Mouse (Mus musculus) WW6 (cell line): ENCODE data around the gene Lats1.

ENCODE experiments used
- DNase-seq: peaks from one replicate; pipeline ENCODE4 v3.0.0-alpha.2; 2013; ENCODE audit warnings: low read depth, low spot score

The Lats1 gene

DNA sequence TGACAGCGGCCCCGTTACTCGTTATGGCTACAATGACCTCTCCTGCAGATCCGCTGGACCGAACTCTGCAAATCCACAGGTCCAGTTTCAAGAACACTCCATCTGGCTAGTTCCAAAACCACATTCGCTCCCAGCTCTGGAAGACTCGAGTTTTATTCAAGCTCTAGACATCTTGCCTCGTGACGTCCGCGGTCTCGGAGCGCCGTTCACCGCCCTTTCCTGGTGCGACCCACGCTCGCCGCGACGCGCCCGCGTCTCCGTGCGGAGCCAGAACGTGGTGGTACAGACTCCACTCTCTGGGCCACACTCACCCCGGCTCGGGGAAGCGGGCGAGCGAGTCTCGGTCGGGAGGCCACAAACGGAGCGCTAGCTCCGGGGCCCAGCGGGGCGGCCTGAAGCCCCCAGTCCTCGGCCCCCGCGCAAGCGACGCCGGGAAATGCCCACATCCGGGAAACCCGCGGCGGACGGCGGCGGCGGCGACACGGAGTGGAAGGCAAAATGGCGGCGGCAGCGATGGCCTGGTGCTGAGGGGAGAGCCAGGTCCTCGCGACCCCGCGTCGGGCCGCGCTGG, at the start of gene Lats1, which contains the start of gene Pcmt1:
Lats1 (plus strand) TSS at position 484 of the 571 bp plus-strand sequence.
Pcmt1 (minus strand) TSS at position 406 of the 571 bp plus-strand sequence.
- DNase-seq, result no peak

DNA sequence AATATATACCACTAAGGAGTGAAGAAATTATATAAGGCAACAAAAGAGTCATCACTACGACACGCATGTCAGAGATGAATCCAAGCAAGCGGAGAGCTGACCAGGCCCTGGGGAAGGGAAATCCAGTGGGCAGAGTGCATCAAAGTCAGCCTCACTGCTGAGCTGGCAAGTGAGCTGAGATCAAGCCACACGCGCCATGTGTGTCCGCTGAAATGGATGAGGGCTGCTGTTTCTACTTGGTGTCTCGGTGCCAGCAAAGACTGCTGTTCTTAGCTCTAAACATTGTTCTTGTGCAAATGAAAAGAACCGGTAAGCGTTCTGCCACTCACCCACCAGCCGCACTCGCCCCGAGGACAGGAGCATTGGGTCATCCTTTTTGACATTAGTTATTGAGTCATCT, 40.6 kb upstream of the Lats1 start:
- DNase-seq, result no peak

DNA sequence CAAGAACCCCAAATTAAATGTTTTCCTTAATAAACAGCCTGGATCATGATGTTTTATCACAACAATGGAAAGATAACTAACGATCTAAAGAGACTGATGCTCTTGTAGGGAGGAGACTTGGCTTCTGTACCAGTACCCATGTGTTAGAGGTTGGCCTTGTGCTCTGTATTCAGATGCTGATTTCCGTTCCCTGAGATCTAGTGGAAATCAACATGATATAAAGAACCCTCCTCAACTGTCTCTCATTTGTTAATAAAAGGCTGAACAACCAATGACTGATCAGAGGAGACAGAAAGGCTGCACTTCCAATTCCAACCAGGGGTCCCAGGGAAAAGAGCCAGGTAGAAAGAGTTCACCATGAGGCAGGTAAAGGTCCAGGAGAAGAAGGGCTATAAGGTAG, 35.1 kb upstream of the Lats1 start:
- no peak for DNase-seq

GRCm38 (mm10) chr10:7649059-7649458, 32.0 kb upstream of the Lats1 start:
- DNase-seq, result no peak

DNA sequence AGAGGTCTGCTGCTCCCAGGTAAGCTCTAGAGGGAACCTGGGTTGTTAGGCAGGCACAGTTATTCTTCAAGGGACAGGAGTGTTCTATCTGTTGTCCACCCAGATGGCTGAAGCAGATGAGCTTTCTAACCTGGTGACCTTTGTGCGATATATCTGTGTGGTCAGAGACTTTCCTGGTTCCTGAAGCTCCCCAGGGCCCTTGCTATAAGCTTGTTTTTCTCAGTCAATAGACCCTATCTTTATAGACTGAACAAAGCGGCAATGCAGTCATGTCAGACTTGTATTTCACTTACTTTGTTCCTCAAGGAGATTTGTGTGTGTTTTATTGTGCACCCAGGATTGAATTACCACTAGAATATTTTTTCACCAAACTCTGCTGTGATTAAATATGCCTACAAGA, 30.0 kb upstream of the Lats1 start:
- DNase-seq, result no peak

GRCm38 (mm10) chr10:7662471-7663141, 18.4 kb upstream of the Lats1 start:
- peak; percentile 59 for DNase-seq

GRCm38 (mm10) chr10:7663159-7664026, 17.6 kb upstream of the Lats1 start:
- peak; percentile 54 for DNase-seq

- no peak for DNase-seq
Observed at GRCm38 (mm10) chr10:7664027-7664526, 16.9 kb upstream of the Lats1 start.

DNA sequence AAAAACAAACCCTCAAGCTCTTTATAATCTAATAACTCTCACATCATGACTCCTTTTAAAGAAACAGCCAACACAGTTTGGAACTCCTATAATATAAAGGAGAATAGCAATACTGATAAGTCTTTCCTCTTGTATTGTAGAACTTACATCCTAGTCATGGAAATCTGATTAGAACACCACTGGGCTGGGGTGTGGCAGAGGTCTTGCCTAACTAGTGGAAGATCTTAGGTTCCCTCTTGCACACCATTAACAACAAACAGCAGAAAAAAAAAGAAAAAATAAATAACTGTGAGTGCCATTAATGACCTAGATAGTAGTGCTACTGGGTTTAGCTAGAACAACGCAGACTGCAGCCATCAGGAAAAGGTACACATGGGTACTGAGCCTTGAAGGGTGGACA, 16.1 kb upstream of the Lats1 start:
- DNase-seq, result no peak

DNA sequence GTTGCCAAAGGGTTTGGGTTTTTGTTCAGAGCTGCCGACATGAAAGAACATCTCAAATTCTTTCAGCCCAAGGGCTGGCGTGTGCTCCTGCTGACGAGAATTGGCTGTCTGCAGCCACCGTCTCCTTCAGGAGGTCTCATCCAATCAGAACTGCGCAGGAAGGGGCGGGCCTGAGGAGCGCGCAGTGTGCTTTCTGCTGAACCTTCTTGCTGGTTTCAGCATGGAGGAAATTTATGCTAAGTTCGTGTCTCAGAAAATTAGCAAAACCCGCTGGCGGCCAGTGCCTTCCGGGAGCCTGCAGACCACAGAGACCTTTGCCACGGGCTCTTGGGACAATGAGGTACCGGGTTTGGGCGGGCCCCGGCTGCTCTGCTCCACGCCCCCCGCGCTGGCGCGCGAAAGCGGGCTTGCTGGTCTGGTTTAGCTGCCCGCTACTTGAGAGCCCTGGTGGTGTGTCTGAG, 13.6 kb upstream of the Lats1 start, which contains the start of gene Nup43:
Nup43 (plus strand) TSS at position 162 of the 461 bp plus-strand sequence.
- peak; percentile 71 for DNase-seq

- DNase-seq, result no peak
Observed at GRCm38 (mm10) chr10:7673673-7674072, 7.3 kb upstream of the Lats1 start.

DNA sequence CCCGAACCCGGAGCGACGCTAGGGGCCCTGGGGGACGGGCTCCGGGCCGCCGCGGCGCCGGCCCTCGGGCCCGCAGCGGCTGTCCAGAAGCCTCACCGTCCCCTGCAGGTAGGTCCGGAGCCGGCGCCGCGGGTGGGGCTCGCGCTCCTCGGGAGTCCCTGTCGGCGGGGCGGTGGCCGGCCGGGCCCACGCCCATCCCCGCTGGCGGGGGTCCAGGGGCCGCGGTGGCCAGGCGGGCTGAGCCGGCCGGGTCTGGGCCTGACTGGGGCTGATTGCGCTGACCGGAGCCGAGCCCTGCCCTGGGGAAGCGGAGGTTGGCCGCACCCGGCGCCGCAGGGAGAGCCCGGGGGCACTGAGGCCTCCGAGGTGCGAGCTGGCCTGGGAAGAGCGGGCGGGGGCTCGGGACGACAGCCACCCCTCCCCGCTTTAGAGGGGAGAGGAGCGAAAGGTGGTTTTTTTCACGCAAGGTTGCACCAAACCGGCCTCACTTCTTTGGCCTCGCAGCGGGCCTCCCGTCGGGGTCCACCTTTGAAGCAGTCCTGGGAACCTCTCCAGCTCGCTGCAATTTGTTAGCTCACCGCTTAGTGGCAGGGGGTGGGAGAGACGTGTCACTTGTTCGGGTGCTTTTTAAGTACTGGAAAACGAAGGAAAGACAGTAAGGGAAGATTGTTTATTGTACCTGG, 470 bp downstream of the Lats1 start:
- DNase-seq, result no peak

DNA sequence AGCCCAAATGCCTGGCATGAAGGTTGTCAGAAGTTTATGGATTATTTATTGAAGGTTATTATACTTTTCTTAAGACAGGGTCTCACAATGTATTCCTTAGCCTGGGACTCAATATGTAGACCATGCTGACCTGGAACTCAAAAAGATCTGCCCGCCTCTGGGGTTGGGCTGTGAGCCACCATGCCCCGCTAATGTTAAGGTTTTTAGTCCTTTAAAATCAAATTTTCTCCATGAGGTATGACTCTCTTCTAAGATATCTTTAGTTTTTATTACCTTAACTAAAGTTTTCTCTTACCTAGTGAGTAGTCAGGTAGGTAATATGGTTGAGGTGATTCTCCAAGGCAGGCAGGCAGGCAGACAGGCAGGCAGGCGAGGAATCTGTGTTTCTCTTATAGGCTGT, 1.2 kb downstream of the Lats1 start:
- no peak for DNase-seq

- no peak for DNase-seq
Observed at GRCm38 (mm10) chr10:7686902-7687301, 5.9 kb downstream of the Lats1 start.

GRCm38 (mm10) chr10:7695286-7695685, 14.3 kb downstream of the Lats1 start:
- DNase-seq, result no peak

- DNase-seq, result no peak
Observed at GRCm38 (mm10) chr10:7700120-7700519, 19.1 kb downstream of the Lats1 start.

DNA sequence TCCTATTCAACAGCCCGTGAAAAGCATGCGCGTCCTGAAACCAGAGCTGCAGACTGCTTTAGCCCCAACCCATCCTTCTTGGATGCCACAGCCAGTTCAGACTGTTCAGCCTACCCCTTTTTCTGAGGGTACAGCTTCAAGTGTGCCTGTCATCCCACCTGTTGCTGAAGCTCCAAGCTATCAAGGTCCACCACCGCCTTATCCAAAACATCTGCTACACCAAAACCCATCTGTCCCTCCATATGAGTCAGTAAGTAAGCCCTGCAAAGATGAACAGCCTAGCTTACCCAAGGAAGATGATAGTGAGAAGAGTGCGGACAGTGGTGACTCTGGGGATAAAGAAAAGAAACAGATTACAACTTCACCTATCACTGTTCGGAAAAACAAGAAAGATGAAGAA, 21.6 kb downstream of the Lats1 start:
- no peak for DNase-seq

GRCm38 (mm10) chr10:7710121-7710520, 29.1 kb downstream of the Lats1 start:
- DNase-seq, result no peak

GRCm38 (mm10) chr10:7712506-7712905, 31.5 kb downstream of the Lats1 start:
- DNase-seq, result no peak

GRCm38 (mm10) chr10:7715056-7715455, 34.0 kb downstream of the Lats1 start:
- no peak for DNase-seq

- DNase-seq, result peak; percentile 95
Observed at GRCm38 (mm10) chr10:7725751-7726500, 44.9 kb downstream of the Lats1 start, which contains the start of gene Katna1. Gene Katna1, plus strand, starts transcription at chr10:7726000.
